Mouse (Mus musculus): Measurements from ENCODE around the gene Timp4. TPM values are rescaled to one million over a fixed set of nuclear protein-coding genes. Genes with fewer than 3 reads are reported as not detected.

Gene Timp4
- total and polyA plus RNA-seq, 3 experiments: not detected

DNA sequence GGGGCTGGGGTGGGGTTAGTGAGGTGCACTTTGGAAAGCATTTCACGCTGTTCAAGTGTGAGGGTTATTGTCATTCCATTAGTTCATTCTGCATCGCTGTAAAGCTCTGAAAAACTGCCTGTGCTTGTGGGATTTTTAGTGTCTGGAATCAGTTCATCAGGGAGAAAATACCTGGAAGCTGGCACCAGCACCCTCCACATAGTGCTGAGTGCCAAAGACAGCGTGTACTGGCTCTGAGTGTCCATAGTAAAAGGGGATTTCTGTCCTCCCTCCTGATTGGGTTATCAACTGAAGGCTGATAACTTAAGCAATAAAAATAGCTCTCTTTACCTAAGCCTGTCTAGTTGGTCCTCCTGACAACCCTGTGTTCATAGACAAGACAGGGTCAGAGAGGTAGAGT, 8.5 kb upstream of the Timp4 start:
- no peaks in the 10 kb centered on the region for H3K4me1 ChIP-seq (ENCODE audit: control insufficient read depth in 1 of 2, insufficient read depth in 2 of 2)
- peaks cover 0 to 12% of the 10 kb centered on the region in 2 experiments for H3K36me3 ChIP-seq (replicated peaks in 1 of 2; ENCODE audit: control insufficient read depth in 1 of 2, insufficient read depth in 1 of 2, low read length in 1 of 2)
- H3K79me2 ChIP-seq (replicated peaks; ENCODE audit: control insufficient read depth, extremely low read depth, insufficient read depth, poor library complexity, severe bottlenecking): no peaks in the 10 kb centered on the region
- H3K4me3 ChIP-seq (replicated peaks in 1 of 3; ENCODE audit: low read depth in 2 of 3, low read length in 2 of 3, poor library complexity in 1 of 3): no peak overlapping the region
- dilution Hi-C loops (cut with MboI; ENCODE audit: extremely low pct_ligation_motif_present, extremely low pct_unique_long_range_greater_than_20kb, low sequenced_read_pairs): no loop called here
- no peaks in the 10 kb centered on the region for H3K27me3 ChIP-seq (replicated peaks)
- H3K27ac ChIP-seq (ENCODE audit: insufficient read depth, low read depth): no peak overlapping the region
- H3K4me2 ChIP-seq (ENCODE audit: insufficient read depth, low read depth, poor library complexity, severe bottlenecking): no peak overlapping the region
- no peak overlapping the region for H3K9ac ChIP-seq (ENCODE audit: insufficient read depth, low read depth)
- in situ Hi-C loops (cut with MboI; ENCODE audit: low pct_ligation_motif_present, low pct_unique_long_range_greater_than_20kb, low sequenced_read_pairs): loop anchor here (10.0 to 25.0 kb wide), 2 partner anchors 206 to 323 kb away; no protein-coding TSS in a partner anchor
- TF ChIP-seq IRF4 (IDR thresholded peaks at IDR 0.05; ENCODE audit: low read depth, low read length): no peak
- no peak for TF ChIP-seq TBP (conservative IDR thresholded peaks at IDR 0.05; ENCODE audit: low read depth, low read length)
- no peak for TF ChIP-seq MAFK (IDR thresholded peaks at IDR 0.05; ENCODE audit: insufficient replicate concordance, low read length)
- no peak for TF ChIP-seq KAT2A (IDR thresholded peaks at IDR 0.05; ENCODE audit: insufficient replicate concordance, low read length)
- TF ChIP-seq SIN3A (IDR thresholded peaks at IDR 0.05; ENCODE audit: low read length): no peak
- no peak for TF ChIP-seq UBTF (IDR thresholded peaks at IDR 0.05; ENCODE audit: low read depth, low read length)
- TF ChIP-seq USF1 (IDR thresholded peaks at IDR 0.05; ENCODE audit: low read depth, low read length): no peak
- no peak for TF ChIP-seq ZMIZ1 (IDR thresholded peaks at IDR 0.05; ENCODE audit: low read depth, low read length)
- no peak for TF ChIP-seq JUND (conservative IDR thresholded peaks at IDR 0.05; ENCODE audit: low read depth, low read length)
- TF ChIP-seq RAD21 (IDR thresholded peaks at IDR 0.05; ENCODE audit: low read depth, low read length): no peak
- no peak for TF ChIP-seq POLR2AphosphoS2 (IDR thresholded peaks at IDR 0.05; ENCODE audit: low read depth, low read length)
- H3K9me3 ChIP-seq (replicated peaks; ENCODE audit: low read length): no peaks in the 10 kb centered on the region
- DNase-seq (ENCODE audit: extremely low read depth): no peak

DNA sequence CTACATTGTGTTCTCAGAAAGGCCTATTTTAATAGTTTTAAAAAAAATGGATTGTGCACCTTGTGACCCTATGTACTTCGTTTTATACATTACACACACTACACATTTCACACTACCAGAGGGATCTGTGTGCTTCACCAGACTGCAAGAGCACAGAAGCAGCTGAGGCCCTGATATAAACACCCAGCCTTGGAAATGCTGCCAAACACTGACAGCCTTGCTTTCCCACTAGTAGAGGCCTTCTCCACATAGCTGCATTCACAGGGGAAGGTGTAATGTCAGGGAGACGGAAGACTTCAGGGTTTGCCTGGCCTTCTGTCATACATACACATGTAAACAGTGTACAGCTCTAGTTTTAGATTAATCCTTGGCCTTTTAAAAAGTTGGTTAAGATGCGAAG, 3.2 kb upstream of the Timp4 start:
- dilution Hi-C loops (cut with MboI; ENCODE audit: extremely low pct_ligation_motif_present, extremely low pct_unique_long_range_greater_than_20kb, low sequenced_read_pairs): no loop called here
- Histone ChIP-seq H3K9ac (ENCODE audit: insufficient read depth, low read depth) (no peak overlapping the region), H3K79me2 (replicated peaks; ENCODE audit: control insufficient read depth, extremely low read depth, insufficient read depth, poor library complexity, severe bottlenecking) (no peaks in the 10 kb centered on the region), H3K4me1 (ENCODE audit: control insufficient read depth in 1 of 2, insufficient read depth in 2 of 2) (no peaks in the 10 kb centered on the region), H3K36me3 (replicated peaks in 1 of 2; ENCODE audit: control insufficient read depth in 1 of 2, insufficient read depth in 1 of 2, low read length in 1 of 2) (peaks cover 0 to 4% of the 10 kb centered on the region in 2 experiments), H3K27ac (ENCODE audit: insufficient read depth, low read depth) (no peak overlapping the region), H3K9me3 (replicated peaks; ENCODE audit: low read length) (no peaks in the 10 kb centered on the region), H3K4me3 (replicated peaks in 1 of 3; ENCODE audit: low read depth in 2 of 3, low read length in 2 of 3, poor library complexity in 1 of 3) (no peak overlapping the region), H3K4me2 (ENCODE audit: insufficient read depth, low read depth, poor library complexity, severe bottlenecking) (no peak overlapping the region), H3K27me3 (replicated peaks) (no peaks in the 10 kb centered on the region)
- in situ Hi-C loops (cut with MboI; ENCODE audit: low pct_ligation_motif_present, low pct_unique_long_range_greater_than_20kb, low sequenced_read_pairs): loop anchor here (25.0 kb wide), 1 partner anchor 318 kb away; no protein-coding TSS in a partner anchor
- TF ChIP-seq MYC (IDR thresholded peaks at IDR 0.05; ENCODE audit: low read depth, low read length) (no peak), UBTF (IDR thresholded peaks at IDR 0.05; ENCODE audit: low read depth, low read length) (no peak), MAZ (IDR thresholded peaks at IDR 0.05; ENCODE audit: low read depth, low read length) (no peak), MEF2A (IDR thresholded peaks at IDR 0.05; ENCODE audit: borderline replicate concordance, low read depth, low read length) (no peak), TBP (conservative IDR thresholded peaks at IDR 0.05; ENCODE audit: low read depth, low read length) (no peak), SMC3 (IDR thresholded peaks at IDR 0.05; ENCODE audit: low read depth, low read length) (no peak), CTCF (conservative IDR thresholded peaks at IDR 0.05 in 1 of 2, IDR thresholded peaks at IDR 0.05 in 1 of 2; ENCODE audit: low read depth in 2 of 2, low read length in 2 of 2) (no peak), POLR2A (IDR thresholded peaks at IDR 0.05; ENCODE audit: low read depth, low read length) (no peak), KAT2A (IDR thresholded peaks at IDR 0.05; ENCODE audit: insufficient replicate concordance, low read length) (no peak), JUND (conservative IDR thresholded peaks at IDR 0.05; ENCODE audit: low read depth, low read length) (no peak), RAD21 (IDR thresholded peaks at IDR 0.05; ENCODE audit: low read depth, low read length) (no peak), CHD2 (IDR thresholded peaks at IDR 0.05; ENCODE audit: low read length) (no peak)
- DNase-seq (ENCODE audit: extremely low read depth): no peak

All from CH12.LX (cell line).